Mouse (Mus musculus) lung, adult 2 months (tissue): ENCODE measurements at regions not wholly inside any gene's neighbourhood (a gene's known extent, or its start where the extent isn't known, plus 50 kb on each side); places are given as distances from the start of the nearest gene placed in this dataset.

Source experiments
- CTCF ChIP-seq: fragments of 200-500 bp; IDR thresholded peaks from 2 replicates; pipeline ENCODE4 v1.5.1; 2011; ENCODE audit warnings: mild to moderate bottlenecking, low read length, control low read depth; ENCODE audit not compliant: insufficient read depth
- POLR2A ChIP-seq: fragments of 200-500 bp; IDR thresholded peaks from 2 replicates; pipeline ENCODE4 v1.6.1; 2011; ENCODE audit warnings: low read depth, mild to moderate bottlenecking, control low read depth, low read length, borderline replicate concordance; ENCODE audit errors: extremely low read depth

DNA sequence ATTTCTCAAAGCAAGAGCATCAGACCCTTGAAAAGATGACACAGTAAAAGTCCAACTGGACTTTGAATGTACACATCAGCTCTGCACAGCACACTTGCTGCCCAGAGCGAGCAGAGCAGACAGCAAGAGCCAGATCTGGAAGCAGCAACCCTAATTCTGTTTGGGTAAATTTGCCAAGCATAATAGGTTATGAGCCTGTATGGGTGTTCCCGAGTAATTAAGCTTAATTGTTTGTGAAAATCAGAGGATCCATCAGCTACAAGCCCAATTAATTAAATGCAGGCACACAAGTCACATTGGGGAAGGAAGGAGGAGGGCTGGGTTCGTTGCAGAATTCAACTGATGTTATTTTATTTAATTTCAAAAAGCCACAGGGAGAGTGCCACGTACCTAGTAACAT lies 113.9 kb upstream of the Msx2 start:
- TF ChIP-seq CTCF = no peak
- no peak for TF ChIP-seq POLR2A
